Mouse (Mus musculus) lung, embryonic 16.5 days (tissue): Measurements from ENCODE around the gene Dmbt1. TPM values are rescaled to one million over a fixed set of nuclear protein-coding genes. Genes with fewer than 3 reads are reported as not detected.

Experiments used
- ATAC-seq: fragments of 200-750 bp; cut with Nextera tagmentation; 2 replicates; pipeline ENCODE4 v1.8.0; 2017; ENCODE audit warnings: low read depth, mild to moderate bottlenecking, moderate library complexity
- H3K27ac ChIP-seq: fragments of 300-500 bp; sonication (generic); 2 replicates; pipeline ENCODE4 v1.5.1; 2014; ENCODE audit warnings: mild to moderate bottlenecking, control low read depth, low read length
- H3K27me3 ChIP-seq: fragments of 300-500 bp; sonication (generic); 2 replicates; pipeline ENCODE4 v1.6.1; 2014; ENCODE audit warnings: low read depth, low read length, mixed read lengths; ENCODE audit not compliant: control insufficient read depth, insufficient read depth
- H3K36me3 ChIP-seq: fragments of 300-500 bp; sonication (generic); 2 replicates; pipeline ENCODE4 v1.6.1; 2014; ENCODE audit warnings: low read length; ENCODE audit not compliant: control insufficient read depth, insufficient read depth
- H3K4me1 ChIP-seq: fragments of 300-500 bp; sonication (generic); replicated peaks from 2 replicates; pipeline ENCODE4 v1.6.1; 2014; ENCODE audit warnings: low read length, mixed read lengths; ENCODE audit not compliant: control insufficient read depth, insufficient read depth
- H3K4me2 ChIP-seq: fragments of 300-500 bp; sonication (generic); 2 replicates; pipeline ENCODE4 v1.6.1; 2014; ENCODE audit warnings: low read depth, low read length, control low read depth
- H3K4me3 ChIP-seq: fragments of 300-500 bp; sonication (generic); 2 replicates; pipeline ENCODE4 v1.5.1; 2014; ENCODE audit warnings: mild to moderate bottlenecking, low read length, control low read depth
- H3K9ac ChIP-seq: fragments of 300-500 bp; sonication (generic); 2 replicates; pipeline ENCODE4 v1.6.1; 2014; ENCODE audit warnings: low read length, control low read depth
- H3K9me3 ChIP-seq: fragments of 300-500 bp; sonication (generic); 2 replicates; pipeline ENCODE4 v1.6.1; 2016; ENCODE audit warnings: low read length; ENCODE audit not compliant: control insufficient read depth
- WGBS: fragments of 180-500 bp; shearing (Covaris S2); extraction: QIAGEN DNeasy Blood & Tissue Kit; methylation state at CpG from one replicate; pipeline ENCODE4 v1.1.7; 2014; 5-methylcytosine and 5-hydroxymethylcytosine counted together
- polyA plus RNA-seq: library from polyadenylated mRNA; unstranded; fragments of >200 nt; fragmentation: Nextera tagmentation; extraction: Ambion mirVana; gene quantifications from 2 replicates; pipeline ENCODE4 v1.2.1, GENCODE M21; 2015

Dmbt1 gene
- polyA plus RNA-seq, 1 experiment from 2014 or later: not detected

GRCm38 (mm10) chr7:131001976-131002726 is 29.7 kb upstream of the Dmbt1 start:
- no peak overlapping the region for H3K9ac ChIP-seq
- no peaks in the 10 kb centered on the region for H3K4me1 ChIP-seq
- ATAC-seq: no peak
- no peaks in the 10 kb centered on the region for H3K36me3 ChIP-seq
- no peak overlapping the region for H3K27ac ChIP-seq
- WGBS: 72% methylated on average over 12 of the region's 12 CpGs
- H3K27me3 ChIP-seq: no peaks in the 10 kb centered on the region
- H3K9me3 ChIP-seq: peaks cover 6% of the 10 kb centered on the region
- no peak overlapping the region for H3K4me2 ChIP-seq
- no peak overlapping the region for H3K4me3 ChIP-seq

GRCm38 (mm10) chr7:131004071-131004470 is 27.8 kb upstream of the Dmbt1 start:
- no peaks in the 10 kb centered on the region for H3K36me3 ChIP-seq
- no peak overlapping the region for H3K9ac ChIP-seq
- H3K27me3 ChIP-seq: no peaks in the 10 kb centered on the region
- H3K27ac ChIP-seq: no peak overlapping the region
- no peak overlapping the region for H3K4me3 ChIP-seq
- H3K9me3 ChIP-seq: peaks cover 6% of the 10 kb centered on the region
- H3K4me1 ChIP-seq: no peaks in the 10 kb centered on the region
- ATAC-seq: no peak
- no peak overlapping the region for H3K4me2 ChIP-seq
- 93% methylated on average over 5 of the region's 5 CpGs for WGBS

GRCm38 (mm10) chr7:131007221-131007620 is 24.6 kb upstream of the Dmbt1 start:
- Histone ChIP-seq H3K27ac (no peak overlapping the region), H3K9ac (no peak overlapping the region), H3K4me1 (no peaks in the 10 kb centered on the region), H3K9me3 (peaks cover 6% of the 10 kb centered on the region), H3K27me3 (no peaks in the 10 kb centered on the region), H3K4me2 (no peak overlapping the region), H3K36me3 (no peaks in the 10 kb centered on the region), H3K4me3 (no peak overlapping the region)
- ATAC-seq: no peak
- 95% methylated on average over 2 of the region's 2 CpGs for WGBS

- H3K36me3 ChIP-seq: no peaks in the 10 kb centered on the region
- peaks cover 9% of the 10 kb centered on the region for H3K9me3 ChIP-seq
- 77% methylated on average over 5 of the region's 5 CpGs for WGBS
- no peak overlapping the region for H3K9ac ChIP-seq
- no peaks in the 10 kb centered on the region for H3K4me1 ChIP-seq
- H3K4me3 ChIP-seq: no peak overlapping the region
- H3K27me3 ChIP-seq: no peaks in the 10 kb centered on the region
- H3K27ac ChIP-seq: no peak overlapping the region
- no peak overlapping the region for H3K4me2 ChIP-seq
- ATAC-seq: no peak
These were observed 22.7 kb upstream of the Dmbt1 start for GRCm38 (mm10) chr7:131009178-131009577.

GRCm38 (mm10) chr7:131011901-131012300 is 20.0 kb upstream of the Dmbt1 start:
- Histone ChIP-seq H3K4me2 (no peak overlapping the region), H3K4me3 (no peak overlapping the region), H3K27me3 (no peaks in the 10 kb centered on the region), H3K27ac (peak overlapping the region; percentile 41), H3K36me3 (no peaks in the 10 kb centered on the region), H3K9ac (no peak overlapping the region), H3K4me1 (no peaks in the 10 kb centered on the region), H3K9me3 (0 out of 2 replicates have a peak, but pooled peaks cover 3% of the 10 kb centered on the region)
- WGBS: 48% methylated on average over 1 of the region's 1 CpGs
- ATAC-seq: peak; percentile 81

- Histone ChIP-seq H3K36me3 (no peaks in the 10 kb centered on the region), H3K9me3 (no peaks in the 10 kb centered on the region), H3K27me3 (no peaks in the 10 kb centered on the region), H3K4me3 (no peak overlapping the region), H3K27ac (no peak overlapping the region), H3K4me1 (no peaks in the 10 kb centered on the region), H3K9ac (no peak overlapping the region), H3K4me2 (no peak overlapping the region)
- no peak for ATAC-seq
- WGBS: 81% methylated on average over 2 of the region's 2 CpGs
These were observed 12.7 kb upstream of the Dmbt1 start for GRCm38 (mm10) chr7:131019181-131019580.

- H3K4me3 ChIP-seq: no peak overlapping the region
- H3K27me3 ChIP-seq: no peaks in the 10 kb centered on the region
- H3K9me3 ChIP-seq: no peaks in the 10 kb centered on the region
- no peaks in the 10 kb centered on the region for H3K4me1 ChIP-seq
- no peak overlapping the region for H3K27ac ChIP-seq
- no peak for ATAC-seq
- no peaks in the 10 kb centered on the region for H3K36me3 ChIP-seq
- no peak overlapping the region for H3K9ac ChIP-seq
- H3K4me2 ChIP-seq: no peak overlapping the region
- 27% methylated on average over 1 of the region's 1 CpGs for WGBS
These were observed 7.0 kb upstream of the Dmbt1 start for GRCm38 (mm10) chr7:131024807-131025206.

- H3K27me3 ChIP-seq: no peaks in the 10 kb centered on the region
- no peaks in the 10 kb centered on the region for H3K36me3 ChIP-seq
- no peak overlapping the region for H3K4me3 ChIP-seq
- WGBS: 74% methylated on average over 1 of the region's 1 CpGs
- H3K9ac ChIP-seq: no peak overlapping the region
- no peaks in the 10 kb centered on the region for H3K9me3 ChIP-seq
- no peak for ATAC-seq
- no peak overlapping the region for H3K27ac ChIP-seq
- no peak overlapping the region for H3K4me2 ChIP-seq
- H3K4me1 ChIP-seq: no peaks in the 10 kb centered on the region
These were observed 4.3 kb upstream of the Dmbt1 start for GRCm38 (mm10) chr7:131027557-131027956.

GRCm38 (mm10) chr7:131036396-131036795 is 4.5 kb downstream of the Dmbt1 start:
- Histone ChIP-seq H3K36me3 (no peaks in the 10 kb centered on the region), H3K4me3 (no peak overlapping the region), H3K4me1 (no peaks in the 10 kb centered on the region), H3K27ac (no peak overlapping the region), H3K9me3 (no peaks in the 10 kb centered on the region), H3K27me3 (no peaks in the 10 kb centered on the region), H3K4me2 (no peak overlapping the region), H3K9ac (no peak overlapping the region)
- WGBS: 73% methylated on average over 3 of the region's 3 CpGs
- no peak for ATAC-seq
